Mouse (Mus musculus): ENCODE data around the gene Zfp866.

GRCm38 (mm10) chr8:69771221-69771620 is 19.8 kb downstream of the Zfp866 start:
- TF ChIP-seq CTCF (IDR thresholded peaks at IDR 0.05; ENCODE audit: borderline replicate concordance, insufficient read depth, low read length) (no peak), POLR2A (IDR thresholded peaks at IDR 0.05; ENCODE audit: low read depth, low read length) (no peak)

Data from embryonic fibroblast, embryonic 13.5 days (primary cell).